Mouse (Mus musculus) small intestine, adult 2 months (tissue): Measurements from ENCODE around the gene Trak1. TPM values are rescaled to one million over a fixed set of nuclear protein-coding genes. Genes with fewer than 3 reads are reported as not detected.
A peak's percentile ranks its signal among the peaks of the same experiment; 100 is the strongest.

ENCODE experiments used
- H3K27ac ChIP-seq: fragments of 200-500 bp; 2 replicates; pipeline ENCODE4 v1.5.1; 2012; ENCODE audit warnings: low read depth, low read length, control low read depth, inconsistent platforms; ENCODE audit not compliant: insufficient read depth
- H3K27me3 ChIP-seq: fragments of 200-500 bp; 2 replicates; pipeline ENCODE4 v1.6.1; 2012; ENCODE audit warnings: mild to moderate bottlenecking, moderate library complexity, low read length, inconsistent platforms; ENCODE audit not compliant: control insufficient read depth, insufficient read depth
- H3K36me3 ChIP-seq: fragments of 200-500 bp; 2 replicates; pipeline ENCODE4 v1.6.1; 2012; ENCODE audit warnings: mild to moderate bottlenecking, low read length, control low read depth, inconsistent platforms; ENCODE audit not compliant: control insufficient read depth, insufficient read depth
- H3K4me1 ChIP-seq: fragments of 200-500 bp; 2 replicates; pipeline ENCODE4 v1.6.1; 2012; ENCODE audit warnings: low read length, inconsistent platforms, mixed read lengths; ENCODE audit not compliant: control insufficient read depth, insufficient read depth, insufficient read length
- H3K4me3 ChIP-seq: fragments of 200-500 bp; 2 replicates; pipeline ENCODE4 v1.5.1; 2012; ENCODE audit warnings: low read depth, mild to moderate bottlenecking, control low read depth, inconsistent platforms, low read length, moderate library complexity
- CTCF ChIP-seq: fragments of 200-500 bp; IDR thresholded peaks from 2 replicates; pipeline ENCODE4 v1.5.1; 2012; ENCODE audit warnings: low read depth, mild to moderate bottlenecking, control low read depth, inconsistent platforms, low read length, moderate library complexity, mixed read lengths; ENCODE audit not compliant: insufficient replicate concordance, insufficient read length; ENCODE audit errors: extremely low read depth
- POLR2A ChIP-seq: fragments of 200-500 bp; IDR thresholded peaks from 2 replicates; pipeline ENCODE4 v1.6.1; 2012; ENCODE audit warnings: low read depth, mild to moderate bottlenecking, control low read depth, inconsistent platforms, low read length, moderate library complexity
- WGBS: fragments of 180-500 bp; shearing (Covaris S2); methylation state at CpG from one replicate; pipeline ENCODE4 v1.1.7; 2018; 5-methylcytosine and 5-hydroxymethylcytosine counted together
- polyA plus RNA-seq: library from polyadenylated mRNA; depleted of rRNA; stranded (reverse); fragments of >200 nt; gene quantifications from 2 replicates; pipeline ENCODE4 v1.2.3, GENCODE M21; 2012

Gene Trak1
- polyA plus RNA-seq, 1 experiment: 99.8 TPM

DNA sequence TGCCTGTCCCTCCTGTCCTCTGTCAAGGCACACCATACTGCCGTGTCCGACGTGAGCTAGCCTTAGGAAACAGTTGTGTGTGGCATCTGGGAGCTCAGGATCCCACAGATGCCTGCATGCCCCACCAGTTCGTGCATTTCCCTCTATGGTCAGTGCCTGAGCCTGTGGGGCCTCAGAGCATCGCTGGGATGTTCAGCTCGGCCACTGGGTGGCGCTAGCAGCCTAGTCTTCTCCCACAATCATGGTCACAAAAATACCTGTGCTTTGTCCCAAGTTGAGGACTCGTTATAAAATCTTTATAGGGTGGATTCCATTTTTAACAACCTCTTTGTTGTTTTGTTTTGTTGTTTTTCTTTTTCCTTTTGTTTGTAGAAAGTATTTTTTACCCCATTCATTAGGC lies 161.2 kb downstream of the Trak1 start:
- H3K4me3 ChIP-seq: no peak overlapping the region
- H3K36me3 ChIP-seq: peaks cover 87% of the 10 kb centered on the region
- H3K4me1 ChIP-seq: peaks cover 23% of the 10 kb centered on the region
- WGBS: 38% methylated on average over 8 of the region's 8 CpGs
- no peak overlapping the region for H3K27ac ChIP-seq
- H3K27me3 ChIP-seq: no peaks in the 10 kb centered on the region
- TF ChIP-seq POLR2A: no peak
- peak; percentile 87; the same call in 1 of the 2 replicates for TF ChIP-seq CTCF

- 60% methylated on average over 2 of the region's 2 CpGs for WGBS
- H3K4me1 ChIP-seq: peaks cover 23% of the 10 kb centered on the region
- TF ChIP-seq POLR2A (no peak), CTCF (no peak)
- H3K4me3 ChIP-seq: no peak overlapping the region
- H3K27ac ChIP-seq: no peak overlapping the region
- H3K27me3 ChIP-seq: no peaks in the 10 kb centered on the region
- peaks cover 84% of the 10 kb centered on the region for H3K36me3 ChIP-seq
These were observed 162.6 kb downstream of the Trak1 start for GRCm38 (mm10) chr9:121459950-121460349.

- H3K36me3 ChIP-seq: peaks cover 82% of the 10 kb centered on the region
- WGBS: 82% methylated on average over 16 of the region's 16 CpGs
These were observed 163.2 kb downstream of the Trak1 start for GRCm38 (mm10) chr9:121460527-121460926.

DNA sequence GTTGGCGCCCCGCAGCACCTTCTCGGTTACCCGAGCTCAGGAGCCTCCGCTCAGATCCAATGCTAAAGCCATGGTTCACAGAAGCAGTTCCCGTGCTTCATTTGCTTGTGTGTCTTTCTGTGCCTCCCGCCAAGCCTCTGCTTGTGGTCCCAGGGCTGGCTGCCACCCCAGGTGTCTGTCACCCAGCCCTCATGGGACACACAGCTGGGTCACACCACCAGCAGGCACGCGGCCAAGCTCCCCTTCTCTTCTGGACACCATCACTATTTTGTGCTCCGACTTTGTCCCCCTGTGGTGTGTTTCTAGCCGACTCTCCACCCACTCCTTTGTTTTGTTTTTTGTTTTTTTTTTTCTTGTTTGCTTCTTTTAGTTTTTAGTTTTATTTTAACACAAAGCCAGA lies 170.2 kb downstream of the Trak1 start:
- H3K27ac ChIP-seq: no peak overlapping the region
- 87% methylated on average over 11 of the region's 11 CpGs for WGBS
- peaks cover 73% of the 10 kb centered on the region for H3K36me3 ChIP-seq
- no peaks in the 10 kb centered on the region for H3K4me1 ChIP-seq
- H3K4me3 ChIP-seq: no peak overlapping the region
- TF ChIP-seq CTCF (no peak), POLR2A (no peak)
- no peaks in the 10 kb centered on the region for H3K27me3 ChIP-seq

More at GRCm38 (mm10) chr9:121460527-121460926, 163.2 kb downstream of the Trak1 start:
- no peak overlapping the region for H3K4me3 ChIP-seq
- no peak overlapping the region for H3K27ac ChIP-seq
- H3K27me3 ChIP-seq: no peaks in the 10 kb centered on the region
- H3K4me1 ChIP-seq: peaks cover 20% of the 10 kb centered on the region
- no peak for TF ChIP-seq CTCF
- TF ChIP-seq POLR2A: no peak

DNA sequence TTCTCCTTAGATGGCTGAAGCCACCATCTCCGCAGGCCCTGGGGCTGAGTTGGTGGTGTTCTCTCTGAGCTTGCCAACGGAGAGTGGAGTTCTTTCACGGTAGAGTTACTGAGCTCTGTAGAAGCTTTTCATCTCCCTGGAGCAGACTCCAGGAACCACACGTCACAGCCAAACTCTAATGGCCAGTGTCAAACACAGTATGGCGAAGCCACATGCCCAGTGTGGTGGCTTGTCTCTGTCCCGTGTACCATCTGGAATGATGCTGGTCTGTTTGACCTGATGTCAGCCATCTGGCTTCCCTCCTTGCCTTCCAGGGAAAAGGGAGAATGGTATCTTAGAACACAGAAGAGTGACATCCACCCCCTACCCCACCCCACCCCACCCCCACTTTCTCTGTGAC lies 172.4 kb downstream of the Trak1 start:
- Histone ChIP-seq H3K27me3 (no peaks in the 10 kb centered on the region), H3K36me3 (peaks cover 74% of the 10 kb centered on the region), H3K27ac (no peak overlapping the region), H3K4me1 (no peaks in the 10 kb centered on the region), H3K4me3 (no peak overlapping the region)
- WGBS: 94% methylated on average over 6 of the region's 6 CpGs
- TF ChIP-seq CTCF (no peak), POLR2A (no peak)

DNA sequence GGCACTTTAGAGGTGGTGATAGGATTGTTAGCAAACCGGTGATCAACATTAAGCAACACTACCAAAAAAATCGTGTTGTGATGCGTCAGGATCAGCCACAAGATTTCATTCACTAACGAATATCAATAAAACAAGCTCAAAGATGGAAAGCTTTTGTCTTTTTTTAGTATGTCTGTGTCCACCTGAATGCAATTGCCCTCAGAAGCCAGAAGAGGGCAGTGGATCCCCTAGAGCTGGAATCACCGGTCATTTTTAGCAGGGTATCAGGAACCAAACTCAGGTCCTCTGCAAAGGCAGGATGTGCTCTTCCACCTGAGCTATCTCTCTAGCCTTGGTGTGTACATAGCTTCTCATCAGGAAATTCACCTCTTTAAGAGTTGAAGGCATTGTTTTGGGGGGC lies 177.5 kb downstream of the Trak1 start:
- Histone ChIP-seq H3K27ac (no peak overlapping the region), H3K36me3 (peaks cover 41% of the 10 kb centered on the region), H3K27me3 (no peaks in the 10 kb centered on the region), H3K4me3 (no peak overlapping the region), H3K4me1 (peaks cover 3% of the 10 kb centered on the region)
- TF ChIP-seq POLR2A: no peak
- TF ChIP-seq CTCF: peak; percentile 37; the same call in 1 of the 2 replicates
- 88% methylated on average over 5 of the region's 5 CpGs for WGBS

DNA sequence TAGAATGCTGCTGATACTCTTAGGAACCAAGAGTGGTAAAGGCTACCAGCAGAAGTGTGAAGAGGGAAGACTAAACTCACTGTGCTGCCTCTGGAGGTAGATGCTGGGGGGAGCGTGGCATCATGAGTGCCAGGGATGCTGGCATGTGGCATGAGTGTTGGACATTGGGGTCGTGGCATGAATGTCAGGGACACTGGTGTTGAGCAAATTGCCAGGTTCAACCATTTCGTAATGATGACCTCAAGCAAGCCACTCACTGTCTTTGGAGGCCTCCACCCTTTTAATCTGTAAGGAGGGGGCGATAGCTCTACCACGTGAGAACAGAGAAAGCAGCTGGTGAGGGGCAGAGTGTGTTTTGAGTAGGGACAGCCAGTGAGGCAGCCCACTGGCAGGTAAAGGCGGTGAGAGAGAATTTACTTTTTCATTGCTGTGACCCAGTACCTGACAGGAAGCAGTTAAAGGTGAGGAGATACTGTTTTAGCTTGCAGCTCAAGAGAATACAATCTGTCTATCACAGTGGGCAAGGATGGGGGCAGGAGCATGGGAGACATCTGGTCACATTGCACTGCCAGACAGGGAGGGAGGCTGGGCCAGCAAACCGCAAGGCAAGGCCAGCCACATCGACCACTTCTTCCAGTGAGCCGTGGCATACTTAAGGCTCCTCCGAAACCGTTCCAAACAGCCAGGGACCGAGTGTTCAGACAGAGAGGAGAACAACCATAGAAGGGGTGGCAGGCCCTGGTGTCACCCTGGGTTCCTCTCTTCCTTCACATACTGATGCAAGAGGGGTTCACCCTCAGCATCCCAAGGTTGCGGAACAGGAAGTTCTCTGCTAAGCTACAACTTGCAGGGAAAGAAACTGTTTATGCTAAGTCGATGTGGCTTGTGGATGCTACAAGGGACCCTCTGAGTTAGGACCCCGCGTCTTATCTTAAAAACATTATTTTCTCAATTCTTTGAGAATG lies 178.5 kb downstream of the Trak1 start:
- Histone ChIP-seq H3K4me1 (peaks cover 3% of the 10 kb centered on the region), H3K27me3 (no peaks in the 10 kb centered on the region), H3K4me3 (no peak overlapping the region), H3K36me3 (peaks cover 33% of the 10 kb centered on the region), H3K27ac (no peak overlapping the region)
- TF ChIP-seq CTCF: no peak
- TF ChIP-seq POLR2A: no peak
- 62% methylated on average over 16 of the region's 16 CpGs for WGBS
